Mouse (Mus musculus): ENCODE data around the gene Dcst1. TPM values are rescaled to one million over a fixed set of nuclear protein-coding genes. Genes with fewer than 3 reads are reported as not detected.

Gene Dcst1
- polyA plus RNA-seq, 2 experiments, result 0.03 TPM; not detected in 1

GRCm38 (mm10) chr3:89327371-89327870 is 37.6 kb downstream of the Dcst1 start:
- WGBS (ENCODE audit: insufficient replicate concordance), result 55% methylated on average over 9 of the region's 9 CpGs
- peaks cover 25% of the 10 kb centered on the region for H3K27me3 ChIP-seq (ENCODE audit: control insufficient read depth, insufficient read depth, low read length)
- no peak for TF ChIP-seq EP300 (IDR thresholded peaks at IDR 0.05; ENCODE audit: low read depth)
- TF ChIP-seq CTCF (IDR thresholded peaks at IDR 0.05; ENCODE audit: low read depth), result no peak
- no peaks in the 10 kb centered on the region for H3K36me3 ChIP-seq (replicated peaks; ENCODE audit: control insufficient read depth, insufficient read depth, low read depth)
- no peak overlapping the region for H3K27ac ChIP-seq
- no peaks in the 10 kb centered on the region for H3K9me3 ChIP-seq (ENCODE audit: control insufficient read depth, low read length)
- ATAC-seq (ENCODE audit: insufficient read depth) (no peak), DNase-seq (ENCODE audit: low read depth in 3 of 3, low spot score in 3 of 3) (no peak)
- H3K9ac ChIP-seq (replicated peaks), result no peak overlapping the region
- H3K4me1 ChIP-seq (replicated peaks; ENCODE audit: control insufficient read depth in 2 of 2, insufficient read depth in 2 of 2, low read length in 1 of 2), result 0 out of 4 replicates have a peak, but pooled peaks cover 0 to 1% of the 10 kb centered on the region in 2 experiments
- no peak overlapping the region for H3K4me3 ChIP-seq (ENCODE audit: insufficient read depth in 1 of 2, low read depth in 2 of 2, low read length in 2 of 2)
- H3K4me2 ChIP-seq (ENCODE audit: low read depth), result no peak overlapping the region

GRCm38 (mm10) chr3:89325882-89326281 is 39.2 kb downstream of the Dcst1 start:
- Histone ChIP-seq H3K36me3 (replicated peaks; ENCODE audit: control insufficient read depth, insufficient read depth, low read depth) (no peaks in the 10 kb centered on the region), H3K27ac (no peak overlapping the region), H3K4me2 (ENCODE audit: low read depth) (no peak overlapping the region), H3K27me3 (ENCODE audit: control insufficient read depth, insufficient read depth, low read length) (peaks cover 40% of the 10 kb centered on the region), H3K9ac (replicated peaks) (no peak overlapping the region), H3K4me1 (replicated peaks; ENCODE audit: control insufficient read depth in 2 of 2, insufficient read depth in 2 of 2, low read length in 1 of 2) (0 out of 4 replicates have a peak, but pooled peaks cover 0 to 1% of the 10 kb centered on the region in 2 experiments), H3K9me3 (ENCODE audit: control insufficient read depth, low read length) (no peaks in the 10 kb centered on the region), H3K4me3 (ENCODE audit: insufficient read depth in 1 of 2, low read depth in 2 of 2, low read length in 2 of 2) (no peak overlapping the region)
- 58% methylated on average over 8 of the region's 8 CpGs for WGBS (ENCODE audit: insufficient replicate concordance)
- TF ChIP-seq EP300 (IDR thresholded peaks at IDR 0.05; ENCODE audit: low read depth) (no peak), CTCF (IDR thresholded peaks at IDR 0.05; ENCODE audit: low read depth) (no peak)
- DNase-seq (ENCODE audit: low read depth in 3 of 3, low spot score in 3 of 3) (no peak), ATAC-seq (ENCODE audit: insufficient read depth) (no peak)

- no peaks in the 10 kb centered on the region for H3K9me3 ChIP-seq (ENCODE audit: control insufficient read depth, low read length)
- no peak within 1 kb of the TSS for H3K9ac ChIP-seq (replicated peaks)
- WGBS (ENCODE audit: insufficient replicate concordance), result under 1% methylated on average over 53 of the region's 53 CpGs
- no peak for DNase-seq (ENCODE audit: low read depth in 3 of 3, low spot score in 3 of 3)
- no peak within 1 kb of the TSS for H3K27ac ChIP-seq
- peak; percentile 37; the same call in 1 of the 2 replicates for ATAC-seq (ENCODE audit: insufficient read depth)
- peak within 1 kb of the TSS; percentile 22 to 41; a peak in 3 of 4 replicates for H3K4me3 ChIP-seq (ENCODE audit: insufficient read depth in 1 of 2, low read depth in 2 of 2, low read length in 2 of 2)
- peaks cover 0 to 1% of the 10 kb centered on the region in 2 experiments; a peak in 1 of 4 replicates for H3K4me1 ChIP-seq (replicated peaks; ENCODE audit: control insufficient read depth in 2 of 2, insufficient read depth in 2 of 2, low read length in 1 of 2)
- H3K27me3 ChIP-seq (ENCODE audit: control insufficient read depth, insufficient read depth, low read length), result peaks cover 67% of the 10 kb centered on the region
- H3K36me3 ChIP-seq (replicated peaks; ENCODE audit: control insufficient read depth, insufficient read depth, low read depth), result no peaks in the 10 kb centered on the region
- TF ChIP-seq EP300 (IDR thresholded peaks at IDR 0.05; ENCODE audit: low read depth) (no peak), CTCF (IDR thresholded peaks at IDR 0.05; ENCODE audit: low read depth) (no peak)
- H3K4me2 ChIP-seq (ENCODE audit: low read depth), result peak within 1 kb of the TSS; percentile 55
Observed at GRCm38 (mm10) chr3:89322514-89323165, 42.4 kb downstream of the Dcst1 start, which contains the start of gene Efna3. Gene Efna3 (minus strand): TSS chr3:89322965.

GRCm38 (mm10) chr3:89322131-89322500 is 42.9 kb downstream of the Dcst1 start:
- TF ChIP-seq CTCF (IDR thresholded peaks at IDR 0.05; ENCODE audit: low read depth) (no peak), EP300 (IDR thresholded peaks at IDR 0.05; ENCODE audit: low read depth) (no peak)
- Histone ChIP-seq H3K9ac (replicated peaks) (no peak overlapping the region), H3K27ac (no peak overlapping the region), H3K4me1 (replicated peaks; ENCODE audit: control insufficient read depth in 2 of 2, insufficient read depth in 2 of 2, low read length in 1 of 2) (peaks cover 0 to 1% of the 10 kb centered on the region in 2 experiments; a peak in 1 of 4 replicates), H3K4me2 (ENCODE audit: low read depth) (peak overlapping the region; percentile 55), H3K4me3 (ENCODE audit: insufficient read depth in 1 of 2, low read depth in 2 of 2, low read length in 2 of 2) (peak overlapping the region in 1 of 2 experiments; percentile 41; a peak in 2 of 4 replicates), H3K27me3 (ENCODE audit: control insufficient read depth, insufficient read depth, low read length) (peaks cover 72% of the 10 kb centered on the region), H3K9me3 (ENCODE audit: control insufficient read depth, low read length) (no peaks in the 10 kb centered on the region), H3K36me3 (replicated peaks; ENCODE audit: control insufficient read depth, insufficient read depth, low read depth) (no peaks in the 10 kb centered on the region)
- ATAC-seq (ENCODE audit: insufficient read depth) (no peak), DNase-seq (ENCODE audit: low read depth in 3 of 3, low spot score in 3 of 3) (no peak)
- WGBS (ENCODE audit: insufficient replicate concordance), result under 1% methylated on average over 14 of the region's 14 CpGs
